Mouse (Mus musculus): ENCODE data around the gene Galnt14. TPM values are rescaled to one million over a fixed set of nuclear protein-coding genes. Genes with fewer than 3 reads are reported as not detected.

Galnt14 gene
- total RNA-seq, 2 experiments from 2014 or later, result not detected

DNA sequence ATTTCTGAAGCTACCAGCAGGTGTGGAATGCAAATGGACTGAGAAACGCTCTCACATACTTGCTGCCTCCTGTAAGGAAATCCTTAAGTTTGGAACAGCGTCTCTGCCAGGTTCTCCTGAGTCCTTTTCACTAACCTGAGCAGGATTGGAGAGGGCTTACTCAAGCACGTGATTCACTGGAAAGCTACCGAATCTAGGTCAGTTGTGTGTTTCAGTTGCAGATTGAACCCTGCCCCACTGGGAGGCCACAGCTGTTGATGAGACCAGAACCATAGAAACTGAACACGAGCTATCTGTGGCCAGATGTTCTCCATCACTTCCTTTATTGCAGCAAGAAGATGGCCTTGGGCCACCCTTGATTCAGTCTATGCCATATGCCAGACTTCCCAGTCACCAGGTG is 38.3 kb downstream of the Galnt14 start:
- no peak for ATAC-seq (replicated peaks; ENCODE audit: poor library complexity, severe bottlenecking)

DNA sequence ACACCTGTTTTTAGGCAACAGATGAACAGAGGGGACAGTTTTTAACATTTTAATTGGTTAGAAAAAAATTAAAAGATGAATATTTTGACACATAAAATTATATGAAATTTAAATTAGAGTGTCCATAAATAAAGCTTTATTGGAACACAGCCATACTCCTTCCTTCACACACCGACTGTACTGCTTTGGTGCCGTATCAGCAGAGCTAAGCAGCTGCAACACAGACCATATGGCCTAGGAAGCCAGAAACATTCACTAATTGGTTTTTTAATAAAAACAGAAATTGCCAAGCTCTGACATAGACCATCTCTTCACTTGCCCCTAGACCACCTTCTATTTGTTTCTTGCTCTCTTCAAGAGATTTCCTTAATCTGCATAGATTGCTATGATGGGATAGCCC is 40.2 kb downstream of the Galnt14 start:
- no peak for ATAC-seq (replicated peaks; ENCODE audit: poor library complexity, severe bottlenecking)

DNA sequence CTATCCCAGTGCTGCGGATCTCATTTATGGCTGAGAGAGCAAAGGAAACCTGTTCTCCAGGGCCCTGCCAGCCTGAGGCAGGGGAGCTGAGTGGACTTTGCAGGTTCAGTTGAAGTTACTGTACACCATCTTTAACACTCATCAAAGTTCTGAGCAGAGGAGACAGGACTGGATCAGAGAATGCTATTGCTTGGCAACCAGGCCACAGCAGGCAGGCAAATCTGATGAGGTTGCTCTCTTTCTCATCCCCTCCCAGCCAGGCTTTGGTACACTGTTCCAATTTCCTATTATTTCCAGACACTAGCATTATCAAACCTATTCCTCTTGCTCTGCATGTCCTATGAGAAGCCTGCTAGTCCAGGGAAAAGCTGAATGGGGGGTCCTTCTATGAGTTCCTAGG is 41.3 kb downstream of the Galnt14 start:
- ATAC-seq (replicated peaks; ENCODE audit: poor library complexity, severe bottlenecking), result no peak

DNA sequence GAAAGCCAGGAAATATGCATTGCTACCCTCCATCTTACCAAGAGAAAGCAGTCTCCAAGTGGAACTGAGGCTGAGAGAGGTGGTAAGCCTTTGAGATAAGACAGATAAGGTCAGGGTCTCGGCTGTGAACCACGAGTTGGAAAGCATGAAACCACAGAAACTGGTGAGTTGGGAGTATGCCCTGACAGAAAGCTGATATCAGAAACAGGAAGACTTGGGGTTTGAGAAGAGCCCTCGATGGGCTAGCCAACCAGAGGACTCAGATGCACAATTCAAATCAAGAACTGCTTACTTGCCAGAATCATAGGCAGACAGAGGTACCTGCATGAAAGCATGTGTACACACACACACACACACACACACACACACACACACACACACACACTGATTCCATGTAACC is 47.0 kb downstream of the Galnt14 start:
- ATAC-seq (replicated peaks; ENCODE audit: poor library complexity, severe bottlenecking), result no peak; the same call in 1 of the 2 replicates

DNA sequence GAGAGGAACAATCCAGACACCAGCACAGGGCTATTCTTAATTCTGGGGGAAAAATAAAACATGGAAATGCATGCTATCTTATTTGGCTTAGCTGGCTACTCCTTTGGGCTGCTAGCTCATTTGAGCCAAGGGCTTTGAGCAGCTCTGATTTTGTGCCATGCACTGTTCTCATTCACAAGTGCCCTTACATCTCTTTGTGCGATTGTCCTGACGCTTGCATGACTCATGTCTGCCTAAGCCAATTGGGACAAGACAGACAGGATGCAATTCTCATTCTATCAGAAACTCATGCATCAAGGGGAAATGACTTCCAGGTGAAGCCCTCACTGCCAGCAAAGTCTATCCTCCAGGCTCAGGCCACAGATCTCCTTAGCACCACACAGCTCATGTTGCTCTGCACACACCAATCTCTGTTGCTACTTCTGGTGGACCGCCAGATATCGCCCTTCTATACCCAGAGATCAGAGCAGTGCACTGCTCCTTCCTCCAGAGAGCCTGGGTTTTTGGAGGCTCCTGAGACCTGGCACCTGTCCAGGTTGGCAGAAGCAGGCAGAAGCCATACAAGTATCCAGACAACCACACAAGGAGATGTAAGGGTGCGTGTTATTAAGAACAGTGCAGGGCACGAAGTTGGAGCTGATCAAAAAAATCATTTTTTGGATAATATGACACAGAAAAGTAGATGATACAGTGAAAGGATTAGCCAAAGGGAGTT is 51.4 kb downstream of the Galnt14 start:
- no peak for ATAC-seq (replicated peaks; ENCODE audit: poor library complexity, severe bottlenecking)

DNA sequence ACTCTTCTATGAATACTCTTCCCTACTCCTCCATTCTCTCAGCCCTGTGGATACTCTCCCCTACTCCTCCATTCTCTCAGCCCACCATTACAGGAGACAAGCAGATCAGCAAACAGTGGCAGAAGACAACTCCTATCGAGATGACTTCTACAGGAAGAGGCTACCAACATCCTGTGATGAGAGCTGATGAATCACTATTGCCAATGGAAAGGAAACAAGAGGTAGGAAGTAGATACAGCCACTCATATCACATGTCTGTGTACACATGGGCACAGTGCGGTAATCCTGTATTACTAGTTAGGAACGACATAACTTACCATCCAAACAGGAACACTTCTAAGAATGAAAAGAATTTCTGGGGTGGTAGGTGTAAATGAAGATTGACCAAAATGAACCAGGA is 53.9 kb downstream of the Galnt14 start:
- ATAC-seq (replicated peaks; ENCODE audit: poor library complexity, severe bottlenecking), result no peak

DNA sequence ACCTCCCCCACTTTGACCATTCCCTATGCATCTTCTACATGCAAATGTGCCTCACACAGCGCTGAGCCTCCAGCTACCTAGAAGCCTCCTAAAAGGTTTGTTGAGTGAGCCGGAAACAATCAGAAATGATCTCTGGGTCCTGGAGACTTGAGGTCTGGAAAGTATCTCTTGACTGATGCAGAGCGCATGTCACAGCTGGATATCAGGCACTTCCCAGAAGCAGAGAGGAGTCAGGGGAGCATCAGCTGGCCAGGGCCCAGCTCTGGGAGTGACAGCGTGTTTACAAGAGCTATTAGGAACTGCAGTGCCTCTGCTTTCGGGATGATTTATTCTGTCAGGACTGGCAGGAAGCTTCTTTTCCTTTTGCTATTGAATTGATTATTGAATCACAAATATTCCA is 56.0 kb downstream of the Galnt14 start:
- no peak for ATAC-seq (replicated peaks; ENCODE audit: poor library complexity, severe bottlenecking)

DNA sequence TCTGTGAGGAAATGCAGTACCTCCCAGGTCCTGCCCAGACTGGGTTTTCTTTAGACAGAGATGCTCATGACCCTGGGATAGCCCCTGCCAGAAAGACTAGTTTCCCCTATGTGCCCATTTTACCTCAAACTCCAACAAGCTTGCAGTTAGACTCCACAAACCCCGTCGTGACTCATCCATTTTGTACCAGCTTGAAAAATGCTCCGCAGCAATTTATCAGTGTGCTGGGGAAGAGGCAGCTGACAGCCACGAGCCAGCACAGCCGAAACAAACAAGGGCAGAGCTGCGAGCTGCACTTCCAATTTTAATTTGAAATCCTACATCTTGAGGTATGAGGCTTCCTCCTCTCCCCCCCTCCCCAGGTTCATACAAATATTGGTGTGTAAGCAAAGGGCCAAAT is 60.9 kb downstream of the Galnt14 start:
- no peak for ATAC-seq (replicated peaks; ENCODE audit: poor library complexity, severe bottlenecking)

DNA sequence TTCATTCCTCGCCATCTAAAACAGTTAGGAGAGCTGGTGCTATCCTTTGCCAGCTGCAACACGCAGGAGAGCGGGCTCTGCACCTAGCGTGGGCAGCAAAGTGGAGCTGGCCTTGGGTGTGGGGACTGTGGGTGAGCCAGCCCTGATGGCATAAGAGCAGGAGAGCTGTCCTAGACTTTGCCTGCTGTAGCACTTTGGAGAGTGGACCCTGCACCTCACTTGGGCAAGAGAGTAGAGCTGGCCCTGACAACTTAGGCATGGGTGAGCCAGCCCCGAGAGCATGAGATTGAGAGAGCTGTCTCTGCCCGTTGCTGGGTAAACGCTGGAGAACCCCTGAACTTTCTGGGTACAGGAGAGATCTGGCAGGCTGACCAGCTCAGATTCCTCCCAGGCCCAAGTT is 68.6 kb downstream of the Galnt14 start:
- ATAC-seq (replicated peaks; ENCODE audit: poor library complexity, severe bottlenecking), result no peak

DNA sequence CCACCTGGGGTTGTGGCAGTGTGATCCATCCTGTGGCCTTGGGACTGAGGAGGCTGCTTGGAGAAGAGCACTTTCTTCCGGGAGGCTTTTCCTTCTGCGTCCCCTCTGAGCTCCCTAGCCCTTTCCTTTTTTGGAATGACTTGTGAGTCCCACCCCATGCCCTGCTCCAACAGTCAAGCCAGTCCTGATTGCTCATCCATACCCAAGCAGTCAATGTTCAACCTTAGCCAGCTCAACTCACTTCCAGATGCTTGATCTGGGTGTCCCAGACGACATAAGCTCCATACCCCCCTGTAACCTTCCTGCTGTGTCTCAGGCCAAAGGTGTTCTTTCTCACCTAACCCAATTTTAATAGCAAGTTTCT is 70.2 kb downstream of the Galnt14 start:
- no peak for ATAC-seq (replicated peaks; ENCODE audit: poor library complexity, severe bottlenecking)

DNA sequence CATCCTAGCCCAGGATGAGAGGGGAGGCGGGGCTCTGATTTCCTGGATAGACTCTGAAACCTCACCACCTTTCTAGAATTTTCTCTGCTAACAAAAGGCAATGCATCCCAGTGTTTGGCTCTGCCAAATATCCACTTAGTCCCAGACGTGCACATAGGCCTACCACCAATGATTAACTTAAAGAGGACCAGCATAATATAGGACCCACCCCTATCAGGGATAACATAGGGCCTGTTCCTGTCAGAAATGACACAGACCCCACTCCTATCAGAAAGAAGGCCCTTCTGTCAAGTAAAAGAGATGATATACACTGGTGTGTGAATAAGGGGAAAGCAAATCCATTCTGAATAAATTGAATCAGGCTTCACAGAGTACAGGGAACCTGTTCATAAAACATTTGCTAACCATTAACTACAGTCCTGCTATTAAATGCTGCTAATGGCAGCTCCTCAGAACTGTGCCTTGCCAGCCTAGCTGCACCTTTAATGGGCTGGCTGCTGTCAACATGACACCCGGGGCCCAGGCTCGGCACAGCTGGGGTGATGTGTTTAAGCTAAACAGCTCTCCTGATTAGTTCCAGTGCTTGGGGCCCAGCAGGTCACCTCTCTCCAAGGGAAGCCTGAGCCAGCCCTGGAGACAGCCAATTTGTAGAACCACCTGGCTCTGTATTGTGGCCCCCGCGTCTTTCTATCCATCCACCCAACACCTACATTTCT is 70.7 kb downstream of the Galnt14 start:
- ATAC-seq (replicated peaks; ENCODE audit: poor library complexity, severe bottlenecking), result no peak

DNA sequence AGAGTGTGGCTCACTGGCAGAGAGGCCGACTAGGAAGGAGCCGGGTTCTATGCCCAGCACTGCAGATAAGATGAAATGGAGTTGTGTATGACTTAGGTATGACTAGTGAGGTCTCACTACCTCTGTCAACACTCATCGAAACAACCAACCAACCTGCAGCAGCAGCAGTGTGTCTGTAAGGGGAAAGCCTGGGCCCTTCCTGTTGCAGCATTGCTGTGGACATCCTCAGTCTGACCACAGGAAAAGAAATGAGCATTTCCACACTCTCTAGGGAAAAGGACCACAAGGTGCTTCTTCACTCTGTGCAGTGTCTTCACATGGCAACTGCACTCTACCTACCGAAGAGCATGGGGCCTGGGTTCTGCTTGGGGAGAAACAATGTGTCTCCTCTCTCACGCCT is 73.3 kb downstream of the Galnt14 start:
- peak; percentile 37 for ATAC-seq (replicated peaks; ENCODE audit: poor library complexity, severe bottlenecking)

DNA sequence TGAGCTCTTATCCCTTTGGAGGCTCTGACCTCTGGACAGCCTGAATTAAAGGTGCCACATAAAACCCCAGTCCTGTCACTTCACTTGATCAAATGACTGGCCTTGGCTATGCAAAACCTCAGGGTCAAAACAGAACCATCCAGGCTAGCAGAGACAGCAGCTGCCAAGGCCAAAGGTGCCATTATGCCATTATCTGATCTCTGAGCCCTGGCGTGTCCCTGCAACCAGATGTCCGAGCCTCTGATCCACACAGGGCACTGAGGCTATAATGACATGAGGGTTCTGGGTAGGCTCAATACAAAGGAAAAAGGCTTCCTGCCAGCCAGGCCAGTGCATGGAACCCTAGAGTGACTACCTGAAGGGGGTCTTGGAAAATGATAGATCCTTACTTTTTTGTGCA is 75.4 kb downstream of the Galnt14 start:
- ATAC-seq (replicated peaks; ENCODE audit: poor library complexity, severe bottlenecking), result no peak

DNA sequence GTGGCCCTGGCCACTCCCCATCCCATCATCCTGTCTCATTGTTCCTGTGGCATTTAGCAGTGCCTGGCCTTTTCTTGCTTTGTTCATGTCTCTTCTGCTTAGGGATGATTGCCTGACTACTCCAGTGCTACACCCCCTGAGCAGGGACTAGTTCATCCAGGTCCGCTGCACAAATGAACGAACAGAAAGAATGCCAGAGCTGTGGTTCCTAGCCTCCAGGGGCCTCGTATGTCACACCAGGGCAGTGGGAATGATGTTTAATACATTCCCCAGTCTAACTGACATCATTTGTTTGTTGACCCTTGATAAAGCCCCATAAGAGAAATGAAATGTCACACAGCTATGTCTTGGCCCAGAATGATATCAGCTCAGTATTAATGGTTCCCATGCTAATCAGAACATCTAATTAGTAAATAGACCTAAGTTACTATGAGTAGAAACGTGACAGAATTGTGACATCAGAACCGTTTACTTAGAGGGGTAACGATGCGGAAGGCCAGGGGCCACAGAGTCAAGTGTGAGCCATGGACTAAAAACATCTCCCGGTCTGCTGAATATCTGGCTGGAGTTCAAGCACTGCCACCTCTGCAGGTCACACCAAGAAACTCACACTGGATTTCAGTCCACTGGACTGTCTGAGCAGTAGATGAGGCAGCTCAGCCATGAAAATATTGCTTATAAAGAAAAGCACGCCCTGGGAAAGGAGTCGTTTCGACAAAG is 76.1 kb downstream of the Galnt14 start:
- no peak for ATAC-seq (replicated peaks; ENCODE audit: poor library complexity, severe bottlenecking)

DNA sequence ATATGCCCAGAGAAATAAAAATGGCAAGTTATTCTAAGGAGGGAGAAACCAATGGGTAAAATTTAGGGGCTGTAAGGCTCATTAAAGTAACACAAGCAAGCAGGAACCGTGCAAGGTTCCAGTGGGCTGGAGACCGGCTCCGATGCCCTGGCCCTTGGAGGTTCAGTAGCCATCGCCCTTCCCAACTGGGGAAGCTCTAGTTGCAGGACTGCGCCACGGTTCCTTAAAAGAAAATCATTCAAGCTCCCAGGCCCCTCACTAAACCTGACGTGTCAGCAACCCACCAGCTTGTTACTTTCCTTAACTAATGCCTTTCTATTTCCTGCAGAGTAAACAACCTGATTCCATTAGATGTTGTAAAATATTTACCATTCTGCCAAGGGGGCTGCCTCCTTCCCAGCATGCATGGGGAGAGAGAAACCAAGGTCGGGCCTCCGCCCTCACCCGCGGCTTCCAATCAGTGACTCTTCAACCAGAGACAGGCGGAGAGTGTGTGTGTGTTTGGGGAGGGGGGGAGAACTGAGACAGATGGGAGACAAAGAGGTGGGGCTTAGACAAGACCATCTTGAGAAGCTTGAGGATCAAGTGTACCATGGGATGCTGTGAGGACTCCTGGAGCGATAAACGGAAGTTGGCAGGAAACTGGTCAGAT is 81.9 kb downstream of the Galnt14 start:
- no peak for ATAC-seq (replicated peaks; ENCODE audit: poor library complexity, severe bottlenecking)

DNA sequence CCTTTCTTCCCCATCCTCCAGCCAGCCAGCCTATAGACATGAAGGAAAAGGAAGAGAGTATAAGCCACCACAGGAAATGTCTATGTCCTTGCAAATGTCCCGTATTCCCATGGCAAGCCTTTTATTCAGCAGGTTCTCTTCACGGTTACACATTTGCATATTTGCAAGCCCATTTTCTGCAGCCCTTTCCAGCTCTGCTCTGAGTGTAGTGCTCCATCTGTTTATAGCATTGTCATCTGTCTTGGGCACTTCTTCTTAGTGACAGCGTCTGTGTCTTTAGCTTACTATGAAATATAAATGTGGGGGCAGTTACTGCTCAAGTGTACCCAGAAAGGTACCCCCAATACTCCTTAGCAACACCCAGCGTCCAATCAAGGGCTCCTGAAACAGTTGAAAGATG is 83.3 kb downstream of the Galnt14 start:
- ATAC-seq (replicated peaks; ENCODE audit: poor library complexity, severe bottlenecking), result no peak

DNA sequence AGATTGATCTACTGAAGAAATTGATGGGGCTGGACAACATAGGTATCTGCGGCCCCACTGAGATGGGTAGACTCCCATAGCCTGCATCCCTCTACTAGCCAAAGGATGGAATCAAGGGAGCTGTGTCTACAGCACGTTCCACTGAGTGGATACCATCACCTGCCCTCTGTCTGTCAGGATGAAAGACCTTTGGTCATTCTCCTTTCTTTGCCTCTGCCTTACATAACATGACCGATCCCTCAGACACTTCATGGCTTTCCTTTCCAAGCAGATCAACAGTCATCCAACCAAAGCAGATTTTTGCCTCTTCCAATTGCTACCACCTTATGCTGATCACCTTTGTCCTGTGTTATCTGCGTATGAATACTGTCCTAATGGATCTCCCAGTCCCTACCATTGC is 90.2 kb downstream of the Galnt14 start:
- ATAC-seq (replicated peaks; ENCODE audit: poor library complexity, severe bottlenecking), result no peak

DNA sequence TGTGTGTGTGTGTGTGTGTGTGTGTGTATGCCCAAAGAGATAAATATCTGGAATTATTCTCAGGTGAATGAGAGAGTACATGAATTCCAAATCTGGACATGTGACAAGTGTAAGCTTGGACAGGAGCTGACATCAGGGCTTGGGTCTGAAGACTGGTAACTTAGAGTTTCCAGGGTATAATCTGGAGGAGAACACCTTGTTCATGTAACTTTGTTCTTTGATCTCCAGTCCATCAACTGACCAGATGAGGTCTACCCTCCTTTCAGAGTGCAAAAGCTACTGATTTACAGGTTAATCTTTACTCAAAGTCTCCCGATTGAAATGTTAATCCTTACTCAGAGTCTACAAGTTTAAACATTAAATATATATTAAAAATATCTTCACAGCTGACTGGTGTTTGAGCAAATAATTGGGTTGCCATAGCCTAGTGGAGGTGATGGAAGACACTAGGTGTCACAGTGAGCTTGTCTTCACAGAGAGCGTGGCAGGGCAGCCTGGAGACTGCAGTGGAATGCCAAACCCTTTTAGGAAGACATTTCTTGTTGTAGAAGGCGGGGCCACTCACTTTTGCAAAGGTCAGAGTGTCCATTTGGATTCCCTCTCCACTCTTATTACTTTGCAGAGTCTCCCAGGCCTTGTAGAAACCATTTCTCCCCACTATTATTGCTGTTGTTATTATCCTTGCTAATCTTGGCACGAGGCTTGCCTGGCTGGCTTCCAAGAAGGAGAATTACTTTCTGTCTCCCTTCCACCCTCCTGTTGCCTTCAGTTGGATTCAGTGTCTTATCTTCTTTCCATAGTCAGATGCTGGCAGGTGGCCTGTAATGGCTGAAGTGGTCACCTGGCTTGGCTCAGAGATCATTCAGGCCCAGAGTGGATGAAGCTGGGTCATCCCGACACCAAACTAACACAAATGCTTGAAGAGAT is 107.4 kb downstream of the Galnt14 start:
- ATAC-seq (replicated peaks; ENCODE audit: poor library complexity, severe bottlenecking), result no peak

DNA sequence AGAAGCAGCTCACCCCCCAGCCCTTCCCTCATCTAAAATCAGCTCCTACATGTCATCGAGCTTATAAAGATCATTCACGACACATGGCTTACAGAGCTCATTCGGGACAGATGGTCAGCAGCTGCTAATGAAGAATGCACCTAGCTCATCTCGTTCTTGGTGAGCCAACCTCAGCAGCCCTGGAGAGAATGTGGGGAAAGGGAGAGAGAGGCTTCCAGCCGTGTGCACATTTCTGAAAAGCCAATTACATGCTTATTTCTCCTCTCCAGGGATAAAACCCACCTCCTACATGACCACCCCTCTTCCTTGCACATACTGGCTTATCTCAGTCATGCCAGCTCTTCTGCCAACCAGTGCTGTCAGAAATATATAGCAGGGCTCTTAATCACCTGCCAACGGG is 110.3 kb downstream of the Galnt14 start:
- ATAC-seq (replicated peaks; ENCODE audit: poor library complexity, severe bottlenecking), result no peak

DNA sequence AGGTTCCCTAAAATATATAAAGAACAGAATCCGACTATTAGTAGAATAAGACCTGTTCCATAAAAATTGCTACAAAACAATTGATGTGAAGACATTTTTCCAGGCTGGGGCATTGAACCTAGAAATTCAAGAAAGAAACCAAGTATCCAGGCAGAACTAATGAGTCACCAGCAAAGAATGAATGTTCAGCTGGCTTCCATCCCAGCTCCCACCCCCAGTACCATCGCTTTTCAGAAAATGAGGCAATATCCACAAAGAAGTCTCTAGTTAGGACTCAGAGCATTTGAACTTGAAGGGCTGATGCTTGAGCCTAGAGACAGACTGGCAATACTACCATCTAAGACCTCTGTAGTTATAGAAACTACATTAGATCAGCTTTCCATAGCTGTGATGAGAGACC is 118.2 kb downstream of the Galnt14 start:
- ATAC-seq (replicated peaks; ENCODE audit: poor library complexity, severe bottlenecking), result no peak

Data from granulocyte monocyte progenitor cell, adult 5-6 weeks (primary cell).